Mouse (Mus musculus) ES-E14 (cell line): Measurements from ENCODE around the gene Selenbp1. TPM values are rescaled to one million over a fixed set of nuclear protein-coding genes. Genes with fewer than 3 reads are reported as not detected.

Source experiments
- DNase-seq: peaks from one replicate; pipeline ENCODE4 v3.0.0-alpha.2; 2013; ENCODE audit warnings: low read depth, low spot score
- H3K27ac ChIP-seq: 2 replicates; pipeline ENCODE4 v1.5.1; 2012; ENCODE audit warnings: low read depth, mild to moderate bottlenecking, low read length, moderate library complexity, mixed read lengths; ENCODE audit not compliant: poor library complexity, insufficient read depth, severe bottlenecking
- H3K36me3 ChIP-seq: 2 replicates; pipeline ENCODE4 v1.6.1; 2012; ENCODE audit warnings: mild to moderate bottlenecking, low read length, moderate library complexity, mixed read lengths; ENCODE audit not compliant: control insufficient read depth, poor library complexity, insufficient read depth, severe bottlenecking
- H3K4me1 ChIP-seq, 2 experiments: fragments of 150-350 bp in 1 of 2; sonication (generic) in 1 of 2; 2 replicates each; pipeline ENCODE4 v1.6.1; 2012; ENCODE audit warnings: low read length in 2 of 2, mild to moderate bottlenecking in 1 of 2, mixed read lengths in 1 of 2; ENCODE audit not compliant: control insufficient read depth in 2 of 2, insufficient read depth in 2 of 2, poor library complexity in 1 of 2
- H3K4me3 ChIP-seq, 2 experiments: fragments of 150-350 bp in 1 of 2; sonication (generic) in 1 of 2; 2 replicates each; pipeline ENCODE4 v1.5.1; 2012; ENCODE audit warnings: low read length in 2 of 2, low read depth in 1 of 2, mild to moderate bottlenecking in 1 of 2, mixed read lengths in 1 of 2; ENCODE audit not compliant: insufficient read depth in 1 of 2, poor library complexity in 1 of 2, severe bottlenecking in 1 of 2
- H3K9ac ChIP-seq: 2 replicates; pipeline ENCODE4 v1.6.1; 2012; ENCODE audit warnings: low read depth, mild to moderate bottlenecking, low read length, mixed read lengths; ENCODE audit not compliant: poor library complexity, insufficient read depth, severe bottlenecking
- H3K9me3 ChIP-seq: fragments of 150-350 bp; sonication (generic); 2 replicates; pipeline ENCODE4 v1.6.1; 2012; ENCODE audit warnings: low read depth, mild to moderate bottlenecking, low read length; ENCODE audit not compliant: control insufficient read depth, insufficient read depth
- CHD2 ChIP-seq: IDR thresholded peaks from 2 replicates; pipeline ENCODE4 v1.6.1; 2014; ENCODE audit warnings: mild to moderate bottlenecking, low read depth, low read length, inconsistent platforms
- HCFC1 ChIP-seq: IDR thresholded peaks from 2 replicates; pipeline ENCODE4 v1.6.1; 2012; ENCODE audit warnings: low read length, inconsistent platforms, borderline replicate concordance; ENCODE audit not compliant: insufficient read depth
- MAFK ChIP-seq: IDR thresholded peaks from 2 replicates; pipeline ENCODE4 v1.6.1; 2014; ENCODE audit warnings: mild to moderate bottlenecking, low read depth, low read length, inconsistent platforms; ENCODE audit not compliant: insufficient read depth
- ZC3H11A ChIP-seq: IDR thresholded peaks from 2 replicates; pipeline ENCODE4 v1.6.1; 2012; ENCODE audit warnings: low read depth, mild to moderate bottlenecking, inconsistent platforms, low read length, borderline replicate concordance
- ZNF384 ChIP-seq: IDR thresholded peaks from 2 replicates; pipeline ENCODE4 v1.6.1; 2012; ENCODE audit warnings: low read depth, low read length, inconsistent platforms
- in situ Hi-C, 2 experiments: fragments of 600-800 bp; cut with MboI; formaldehyde crosslinking; loops; one replicate each; pipeline ENCODE4 v1.15.1; 2025; ENCODE audit warnings: low sequenced_read_pairs in 2 of 2, inconsistent platforms in 1 of 2; ENCODE audit not compliant: unreplicated experiment in 2 of 2
- total RNA-seq: library from RNA; depleted of rRNA; stranded (reverse); fragments of 300-350 nt; gene quantifications from 2 replicates; pipeline ENCODE4 v1.2.3, GENCODE M21; 2012

Gene Selenbp1
- total RNA-seq, 1 experiment: 1.5 TPM

- Histone ChIP-seq H3K9me3 (no peaks in the 10 kb centered on the region), H3K27ac (no peak overlapping the region), H3K9ac (no peak overlapping the region), H3K36me3 (no peaks in the 10 kb centered on the region), H3K4me3 (no peak overlapping the region), H3K4me1 (peaks cover 2 to 8% of the 10 kb centered on the region in 2 experiments; a peak in 3 of 4 replicates)
- TF ChIP-seq CHD2 (no peak), MAFK (no peak)
- in situ Hi-C loops: no loop called here
- DNase-seq: no peak
Measured at GRCm38 (mm10) chr3:94915903-94916741, 16.7 kb upstream of the Selenbp1 start.

GRCm38 (mm10) chr3:94917816-94918361 lies 15.0 kb upstream of the Selenbp1 start:
- Histone ChIP-seq H3K4me1 (peaks cover 2 to 8% of the 10 kb centered on the region in 2 experiments; a peak in 3 of 4 replicates), H3K9ac (peak overlapping the region; percentile 5), H3K27ac (no peak overlapping the region), H3K4me3 (peak overlapping the region; percentile 0 to 22; a peak in 1 of 4 replicates), H3K9me3 (no peaks in the 10 kb centered on the region), H3K36me3 (no peaks in the 10 kb centered on the region)
- DNase-seq: peak; percentile 29
- TF ChIP-seq HCFC1 (no peak), ZNF384 (no peak), CHD2 (no peak), ZC3H11A (no peak), MAFK (peak; percentile 87; the same call in 1 of the 2 replicates)
- in situ Hi-C loops: no loop called here

- Histone ChIP-seq H3K4me3 (no peak overlapping the region), H3K9ac (no peak overlapping the region), H3K9me3 (no peaks in the 10 kb centered on the region), H3K27ac (no peak overlapping the region), H3K36me3 (no peaks in the 10 kb centered on the region), H3K4me1 (peaks cover 2 to 8% of the 10 kb centered on the region in 2 experiments; a peak in 3 of 4 replicates)
- no peak for DNase-seq
- in situ Hi-C loops: no loop called here
- TF ChIP-seq HCFC1: no peak
- no peak for TF ChIP-seq MAFK
- no peak for TF ChIP-seq ZC3H11A
- no peak for TF ChIP-seq ZNF384
- no peak for TF ChIP-seq CHD2
Measured at GRCm38 (mm10) chr3:94918845-94919244, 14.0 kb upstream of the Selenbp1 start.

- Histone ChIP-seq H3K4me1 (peaks cover 2 to 9% of the 10 kb centered on the region in 2 experiments; a peak in 3 of 4 replicates), H3K9ac (no peak overlapping the region), H3K4me3 (no peak overlapping the region), H3K36me3 (no peaks in the 10 kb centered on the region), H3K9me3 (no peaks in the 10 kb centered on the region), H3K27ac (no peak overlapping the region)
- DNase-seq: no peak
- no peak for TF ChIP-seq MAFK
- no peak for TF ChIP-seq ZNF384
- TF ChIP-seq HCFC1: no peak
- no peak for TF ChIP-seq ZC3H11A
- no peak for TF ChIP-seq CHD2
- in situ Hi-C loops: no loop called here
Measured at GRCm38 (mm10) chr3:94921104-94921503, 11.8 kb upstream of the Selenbp1 start.
